Mouse (Mus musculus) cortical plate, adult 2 months (tissue): Measurements from ENCODE around the gene Dnmt3a. TPM values are rescaled to one million over a fixed set of nuclear protein-coding genes. Genes with fewer than 3 reads are reported as not detected.

Source experiments
- H3K27ac ChIP-seq: fragments of 200-500 bp; 2 replicates; pipeline ENCODE4 v1.5.1; 2012; ENCODE audit warnings: low read length, control low read depth, inconsistent platforms; ENCODE audit not compliant: insufficient read depth
- H3K4me1 ChIP-seq: fragments of 200-500 bp; 2 replicates; pipeline ENCODE4 v1.6.1; 2011; ENCODE audit warnings: low read length; ENCODE audit not compliant: control insufficient read depth, insufficient read depth
- H3K4me3 ChIP-seq: fragments of 200-500 bp; 2 replicates; pipeline ENCODE4 v1.5.1; 2011; ENCODE audit warnings: mild to moderate bottlenecking, low read length, control low read depth; ENCODE audit not compliant: insufficient read depth
- CTCF ChIP-seq: fragments of 200-500 bp; IDR thresholded peaks from 2 replicates; pipeline ENCODE4 v1.5.1; 2011; ENCODE audit warnings: mild to moderate bottlenecking, control low read depth, low read length; ENCODE audit not compliant: insufficient read depth; ENCODE audit errors: extremely low read depth
- POLR2A ChIP-seq: fragments of 200-500 bp; IDR thresholded peaks from 2 replicates; pipeline ENCODE4 v1.6.1; 2011; ENCODE audit warnings: mild to moderate bottlenecking, low read length, control low read depth; ENCODE audit not compliant: insufficient read depth; ENCODE audit errors: extremely low read depth
- polyA plus RNA-seq: library from polyadenylated mRNA; depleted of rRNA; stranded (reverse); fragments of >200 nt; gene quantifications from 2 replicates; pipeline ENCODE4 v1.2.3, GENCODE M21; 2012

The Dnmt3a gene
- polyA plus RNA-seq, 1 experiment: 38.3 TPM

- H3K4me3 ChIP-seq: no peak overlapping the region
- no peak overlapping the region for H3K27ac ChIP-seq
- TF ChIP-seq CTCF: no peak
- TF ChIP-seq POLR2A: no peak
- peaks cover 3% of the 10 kb centered on the region for H3K4me1 ChIP-seq
Measured at GRCm38 (mm10) chr12:3849481-3849880, 43.7 kb downstream of the Dnmt3a start.

GRCm38 (mm10) chr12:3850165-3850564 is 44.4 kb downstream of the Dnmt3a start:
- Histone ChIP-seq H3K27ac (no peak overlapping the region), H3K4me3 (no peak overlapping the region), H3K4me1 (peaks cover 5% of the 10 kb centered on the region)
- no peak for TF ChIP-seq POLR2A
- TF ChIP-seq CTCF: no peak

GRCm38 (mm10) chr12:3850731-3851130 is 44.9 kb downstream of the Dnmt3a start:
- H3K4me1 ChIP-seq: peaks cover 11% of the 10 kb centered on the region
- no peak for TF ChIP-seq POLR2A
- TF ChIP-seq CTCF: no peak
- no peak overlapping the region for H3K4me3 ChIP-seq
- no peak overlapping the region for H3K27ac ChIP-seq

GRCm38 (mm10) chr12:3851179-3851578 is 45.4 kb downstream of the Dnmt3a start:
- no peak overlapping the region for H3K4me3 ChIP-seq
- TF ChIP-seq CTCF (no peak), POLR2A (no peak)
- no peak overlapping the region for H3K27ac ChIP-seq
- H3K4me1 ChIP-seq: peaks cover 10% of the 10 kb centered on the region

GRCm38 (mm10) chr12:3852521-3852920 is 46.7 kb downstream of the Dnmt3a start:
- Histone ChIP-seq H3K27ac (no peak overlapping the region), H3K4me3 (no peak overlapping the region), H3K4me1 (peaks cover 14% of the 10 kb centered on the region)
- TF ChIP-seq POLR2A: no peak
- no peak for TF ChIP-seq CTCF

GRCm38 (mm10) chr12:3854419-3854818 is 48.6 kb downstream of the Dnmt3a start:
- no peak overlapping the region for H3K4me3 ChIP-seq
- H3K4me1 ChIP-seq: peaks cover 17% of the 10 kb centered on the region
- H3K27ac ChIP-seq: no peak overlapping the region; the same call in 1 of the 2 replicates
- TF ChIP-seq CTCF: no peak
- no peak for TF ChIP-seq POLR2A

GRCm38 (mm10) chr12:3855762-3856501 is 50.1 kb downstream of the Dnmt3a start:
- peaks cover 17% of the 10 kb centered on the region for H3K4me1 ChIP-seq
- H3K4me3 ChIP-seq: no peak overlapping the region
- TF ChIP-seq CTCF (no peak), POLR2A (no peak)
- H3K27ac ChIP-seq: peak overlapping the region; percentile 82

GRCm38 (mm10) chr12:3856748-3857147 is 50.9 kb downstream of the Dnmt3a start:
- Histone ChIP-seq H3K27ac (peak overlapping the region; percentile 71; the same call in 1 of the 2 replicates), H3K4me1 (peaks cover 19% of the 10 kb centered on the region), H3K4me3 (no peak overlapping the region)
- TF ChIP-seq CTCF: no peak

- Histone ChIP-seq H3K4me1 (peaks cover 19% of the 10 kb centered on the region), H3K27ac (no peak overlapping the region), H3K4me3 (no peak overlapping the region)
- no peak for TF ChIP-seq POLR2A
- no peak for TF ChIP-seq CTCF
Measured at GRCm38 (mm10) chr12:3857231-3857630, 51.4 kb downstream of the Dnmt3a start.

- H3K27ac ChIP-seq: no peak overlapping the region
- peaks cover 19% of the 10 kb centered on the region for H3K4me1 ChIP-seq
- TF ChIP-seq POLR2A (no peak), CTCF (no peak)
- no peak overlapping the region for H3K4me3 ChIP-seq
Measured at GRCm38 (mm10) chr12:3857773-3858172, 52.0 kb downstream of the Dnmt3a start.
